Mouse (Mus musculus) adrenal gland, postnatal 4 days (tissue): ENCODE data around the gene Il13. TPM values are rescaled to one million over a fixed set of nuclear protein-coding genes. Genes with fewer than 3 reads are reported as not detected.

Source experiments
- DNase-seq, 2 experiments: peaks; one replicate each; pipeline ENCODE4 v3.0.0; 2021 to 2022; ENCODE audit warnings: low spot score in 2 of 2, mixed read lengths in 2 of 2
- total RNA-seq, 2 experiments: library from RNA; stranded (reverse); gene quantifications; 2 replicates each; pipeline ENCODE4 v1.2.3; 2021

Il13 gene
- total RNA-seq, 2 experiments from 2014 or later = not detected

DNA sequence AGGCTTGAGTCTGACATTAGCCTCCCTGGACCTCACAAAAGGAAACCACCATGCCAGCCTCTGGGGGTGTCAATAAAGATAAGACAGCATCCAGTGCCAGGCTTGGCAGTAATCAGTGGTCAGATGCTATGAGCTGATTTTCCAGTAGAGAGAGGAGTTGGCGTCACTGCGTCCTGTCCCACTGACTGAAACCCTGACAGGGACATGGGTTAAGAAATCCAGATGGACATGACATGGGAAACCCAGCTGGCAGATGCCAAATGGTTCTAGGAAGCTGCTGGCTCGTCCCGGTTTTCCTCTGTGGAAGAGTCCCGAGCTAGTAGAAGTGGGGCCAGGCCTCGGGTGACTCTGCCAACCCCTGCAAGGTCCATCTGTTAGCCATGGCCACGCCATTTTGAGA is 858 bp downstream of the Il13 start:
- DNase-seq = no peak

- no peak for DNase-seq
Measured at GRCm38 (mm10) chr11:53632122-53632733, 2.3 kb downstream of the Il13 start.

GRCm38 (mm10) chr11:53627859-53628258 is 6.6 kb downstream of the Il13 start:
- DNase-seq = peak in 1 of 2 experiments; percentile 52

- DNase-seq = no peak
Measured at GRCm38 (mm10) chr11:53626802-53627373, 7.6 kb downstream of the Il13 start.

DNA sequence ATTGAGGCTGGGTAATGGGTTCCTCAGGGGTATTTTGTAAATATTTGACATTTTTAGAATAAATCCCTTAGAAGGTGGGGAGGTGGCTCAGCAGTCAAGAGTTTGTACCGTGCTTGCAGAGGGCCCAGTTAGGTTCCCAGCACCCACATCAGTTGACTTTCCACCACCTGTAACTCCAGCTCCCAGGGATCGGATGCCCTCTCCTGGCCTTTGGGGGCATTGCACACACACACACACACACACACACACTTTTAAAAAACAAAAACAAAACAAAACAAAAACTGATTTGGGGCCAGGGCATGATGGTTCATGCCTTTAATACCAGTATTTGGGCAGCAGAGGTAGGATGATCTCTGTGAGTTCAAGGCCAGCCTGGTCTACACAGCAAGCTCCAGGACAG is 10.4 kb downstream of the Il13 start:
- no peak for DNase-seq

- no peak for DNase-seq
Measured at GRCm38 (mm10) chr11:53623573-53623972, 10.9 kb downstream of the Il13 start.

GRCm38 (mm10) chr11:53622440-53622806 is 12.1 kb downstream of the Il13 start:
- DNase-seq = no peak

DNA sequence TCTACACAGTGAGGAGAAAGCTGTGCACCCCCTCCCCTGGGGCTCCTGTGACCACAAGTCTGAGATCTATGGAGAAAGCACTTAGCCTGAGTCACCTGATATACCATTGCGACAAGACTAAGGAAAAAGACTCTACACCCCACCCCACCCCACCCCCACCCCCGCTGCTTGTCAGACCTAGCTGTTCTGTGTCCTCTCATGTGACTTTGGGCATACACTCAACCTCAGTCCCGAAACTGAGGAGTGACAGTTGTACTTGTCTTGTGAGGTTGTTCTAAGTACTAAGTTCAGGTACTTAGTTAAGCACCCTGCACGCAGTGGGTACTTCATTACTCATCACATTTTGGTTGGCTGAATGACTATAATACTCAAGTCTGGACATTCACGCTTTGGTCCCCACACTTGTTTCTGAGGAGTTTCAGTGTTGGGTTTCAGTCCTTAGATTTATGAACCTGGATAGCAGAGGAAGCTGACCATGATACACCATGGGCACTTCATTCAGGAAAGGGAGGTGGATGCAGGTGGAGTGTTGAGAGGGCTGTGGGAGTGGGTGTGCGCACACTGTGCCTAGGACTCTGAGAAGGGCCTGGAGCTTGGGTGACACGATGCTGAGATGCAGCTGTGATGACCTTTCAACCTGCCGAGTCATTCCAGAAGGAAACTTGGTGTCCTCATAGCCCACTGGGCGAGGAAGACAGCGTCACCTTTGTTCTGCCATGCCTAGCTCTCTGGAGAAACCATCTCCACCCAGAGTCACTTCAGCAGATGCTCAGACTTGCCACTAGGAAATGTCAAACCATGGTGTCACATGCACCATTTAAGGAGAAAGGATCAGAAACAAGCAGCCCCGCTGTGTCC is 12.7 kb downstream of the Il13 start:
- DNase-seq = no peak

- DNase-seq = no peak
Measured at GRCm38 (mm10) chr11:53620094-53620493, 14.4 kb downstream of the Il13 start.

DNA sequence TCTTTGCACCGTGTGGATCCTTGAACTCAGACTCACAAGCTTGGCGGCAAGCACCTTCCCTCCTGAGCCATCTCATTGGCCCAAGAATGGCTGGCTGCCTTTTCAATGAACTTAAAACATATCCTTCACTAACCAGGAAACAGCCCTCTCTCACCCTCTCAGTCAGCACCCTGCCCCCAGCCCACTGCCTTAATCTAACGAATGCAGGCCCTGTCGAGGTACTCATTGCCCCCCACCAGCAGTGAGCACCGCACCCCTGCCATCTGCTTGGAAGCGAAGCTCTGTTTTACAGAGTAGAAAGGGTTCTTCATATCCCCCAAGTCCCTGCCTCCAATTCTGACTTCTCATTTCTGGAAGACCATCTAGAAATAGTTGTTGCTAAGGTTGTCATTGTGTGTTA is 15.1 kb downstream of the Il13 start:
- no peak for DNase-seq

GRCm38 (mm10) chr11:53618619-53619198 is 15.8 kb downstream of the Il13 start, which contains the start of gene Il4:
TSS of gene Il4 (minus strand) at chr11:53618669.
- no peak for DNase-seq

DNA sequence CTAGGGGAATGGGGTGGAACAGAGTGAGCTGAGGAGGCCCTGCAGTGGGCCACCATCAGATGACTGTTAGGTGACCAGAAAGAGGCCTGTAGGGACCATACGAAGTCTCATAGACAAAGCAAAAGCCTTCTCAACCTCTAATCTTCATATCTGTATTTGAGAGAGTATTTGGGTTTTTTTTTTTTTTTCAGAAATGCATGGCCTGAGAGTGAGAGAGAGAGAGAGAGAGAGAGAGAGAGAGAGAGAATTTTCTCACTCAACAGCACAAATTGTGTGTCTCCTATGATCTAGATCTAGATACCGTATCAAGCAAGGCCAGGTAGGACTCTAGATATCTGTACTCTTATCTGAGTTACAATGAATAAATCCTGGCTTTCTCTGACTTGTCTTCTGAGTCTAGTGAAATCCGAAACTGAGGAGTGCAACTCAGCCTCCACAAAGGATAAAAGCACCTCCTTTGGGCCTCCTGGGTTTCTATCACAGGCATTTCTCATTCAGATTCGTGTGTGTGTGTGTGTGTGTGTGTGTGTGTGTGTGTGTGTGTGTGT is 16.9 kb downstream of the Il13 start:
- no peak for DNase-seq

GRCm38 (mm10) chr11:53616748-53617558 is 17.5 kb downstream of the Il13 start:
- DNase-seq = no peak

- DNase-seq = no peak
Measured at GRCm38 (mm10) chr11:53615575-53615974, 18.9 kb downstream of the Il13 start.

GRCm38 (mm10) chr11:53615172-53615571 is 19.3 kb downstream of the Il13 start:
- no peak for DNase-seq

- DNase-seq = no peak
Measured at GRCm38 (mm10) chr11:53609672-53610071, 24.8 kb downstream of the Il13 start.

DNA sequence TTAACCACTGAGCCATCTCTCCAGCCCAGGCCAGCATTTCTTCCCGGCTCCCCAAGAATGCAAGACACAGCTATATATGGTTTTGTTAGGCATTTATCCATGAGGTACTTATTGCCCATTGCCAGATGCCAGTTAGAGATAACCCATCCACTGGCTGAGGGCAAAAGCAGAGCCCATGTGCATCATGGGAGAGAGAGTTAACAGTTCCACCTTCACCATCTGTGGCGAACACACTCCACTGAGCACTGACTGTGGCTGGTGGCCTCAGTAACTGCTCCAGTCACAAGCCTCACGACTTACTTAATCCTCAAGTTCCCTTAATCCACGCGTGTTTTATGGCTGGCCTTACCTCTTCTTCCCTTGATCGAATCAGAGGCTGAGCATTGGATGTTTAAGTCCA is 25.3 kb downstream of the Il13 start:
- no peak for DNase-seq

DNA sequence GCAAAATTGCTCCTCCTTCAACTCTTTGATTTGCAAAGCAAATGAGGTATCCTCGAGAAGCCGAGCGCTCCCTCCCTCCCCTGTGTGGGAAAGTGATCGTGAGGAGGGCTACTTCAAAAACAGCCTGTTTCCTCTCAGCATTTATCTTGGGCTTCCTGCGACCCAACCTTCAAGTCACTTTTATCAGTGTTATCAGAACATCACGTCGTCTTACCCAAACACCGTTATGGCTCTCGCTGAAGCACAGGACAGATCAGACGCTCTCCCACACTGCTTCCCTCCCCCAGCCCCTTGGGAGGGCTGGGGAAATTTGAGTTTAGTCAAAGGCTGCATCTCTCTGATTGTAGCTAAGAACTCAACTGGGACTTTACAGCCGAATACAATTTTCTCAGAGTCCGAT is 28.9 kb downstream of the Il13 start:
- no peak for DNase-seq

GRCm38 (mm10) chr11:53604983-53605382 is 29.5 kb downstream of the Il13 start:
- no peak for DNase-seq

DNA sequence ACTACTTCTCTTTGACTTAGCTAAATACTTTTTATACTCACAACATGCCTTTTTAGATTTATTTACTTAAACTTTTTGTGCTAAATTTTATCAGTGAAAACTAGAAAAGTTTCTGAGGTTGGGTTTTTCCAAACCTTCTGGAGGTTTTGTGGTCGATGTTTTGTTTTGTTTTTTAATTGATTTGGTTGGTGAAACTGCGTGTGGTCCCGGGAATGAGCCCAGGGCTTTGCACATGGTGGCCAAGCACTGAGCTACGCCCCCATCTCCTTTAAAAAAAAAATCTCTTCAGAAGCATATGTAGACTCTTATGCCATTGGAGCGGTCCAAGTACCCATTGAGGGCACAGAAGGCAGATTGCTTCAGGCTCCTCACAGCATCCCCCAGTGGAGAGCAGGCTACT is 43.4 kb downstream of the Il13 start:
- no peak for DNase-seq

GRCm38 (mm10) chr11:53590368-53590768 is 44.1 kb downstream of the Il13 start:
- DNase-seq = peak; percentile 9 to 10
